8 mouse cellular contexts compared by ENCODE assay signal in the genomic region with DNA sequence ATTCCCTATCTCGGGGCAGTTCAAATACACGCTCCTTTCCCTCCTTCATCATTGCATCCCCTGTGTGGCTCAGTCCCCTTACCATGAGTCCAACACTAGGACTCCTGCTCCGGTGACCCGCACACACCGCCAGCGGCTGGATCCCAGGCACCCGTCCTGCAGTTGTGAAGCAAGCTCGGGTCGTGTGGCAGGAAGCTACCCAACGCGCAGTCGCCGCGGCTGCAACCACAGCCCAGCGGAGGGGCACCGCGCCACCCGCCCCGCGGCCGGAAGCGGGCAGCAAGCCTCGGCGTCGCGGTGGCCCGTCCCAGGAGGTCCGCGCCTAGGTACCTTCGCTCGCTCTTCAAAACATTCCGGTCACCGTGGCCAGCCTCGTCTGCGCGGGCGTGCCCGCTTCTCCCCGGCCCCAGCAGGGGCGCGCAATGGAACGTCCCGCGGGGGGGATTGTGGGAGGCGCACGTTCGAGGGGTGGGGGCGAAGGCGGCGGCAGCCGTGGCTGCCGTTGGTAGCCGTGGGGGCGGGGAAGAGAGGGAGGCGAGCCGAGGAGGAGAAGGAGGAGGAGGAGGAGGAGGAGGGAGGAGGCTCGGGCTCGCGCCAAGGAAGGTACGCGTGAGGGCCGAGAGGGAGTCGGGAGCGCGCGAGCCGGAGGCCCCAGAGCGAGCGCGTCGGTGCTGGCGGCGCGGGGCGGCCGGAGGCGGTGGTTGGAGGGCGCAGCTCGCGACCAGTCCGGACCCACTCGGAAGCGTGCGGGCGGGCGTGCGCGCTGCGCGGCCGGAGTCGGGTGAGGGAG. TPM values are rescaled to one million over a fixed set of nuclear protein-coding genes. Genes with fewer than 3 reads are reported as not detected.
DNase-seq lines count a peak whose midpoint lies in the region; ATAC-seq and TF ChIP-seq lines count a peak whose summit lies in the region.

No protein-coding gene starts in this region.

- peak; percentile 85 to 86 for DNase-seq in B cell, adult 2 months
- peak; percentile 84 to 88 for DNase-seq in heart, adult 9 months (ENCODE audit: low spot score in 2 of 2)
- peak; percentile 89 for DNase-seq in kidney, adult 9 months
- peak; percentile 94 for DNase-seq in midbrain, postnatal 0 days (ENCODE audit: low spot score)
- DNase-seq in spleen, postnatal 10 days (ENCODE audit: low spot score in 2 of 2), result peak; percentile 83 to 93

- no peaks in the 10 kb centered on the region; the same call in 1 of the 2 replicates for H3K4me1 ChIP-seq in bone marrow, adult 2 months (ENCODE audit: control insufficient read depth, insufficient read depth, low read length)
- H3K4me1 ChIP-seq in embryonic facial prominence, embryonic 15.5 days, result peaks cover 23% of the 10 kb centered on the region
- peaks cover 30% of the 10 kb centered on the region for H3K4me1 ChIP-seq in limb, embryonic 15.5 days
- no peaks in the 10 kb centered on the region for H3K4me1 ChIP-seq in midbrain, postnatal 0 days (ENCODE audit: insufficient read depth, low read length)

- peak overlapping the region; percentile 83 for H3K4me3 ChIP-seq in bone marrow, adult 2 months (replicated peaks; ENCODE audit: control insufficient read depth, low read depth, low read length)
- H3K4me3 ChIP-seq in embryonic facial prominence, embryonic 15.5 days (replicated peaks), result peak overlapping the region; percentile 89
- H3K4me3 ChIP-seq in limb, embryonic 15.5 days, result peak overlapping the region; percentile 84
- peak overlapping the region; percentile 71 for H3K4me3 ChIP-seq in midbrain, postnatal 0 days (ENCODE audit: low read depth, low read length)

- ATAC-seq in embryonic facial prominence, embryonic 15.5 days (ENCODE audit: insufficient number of reproducible peaks, low FRiP score, low TSS enrichment, low read depth), result peak; percentile 93
- ATAC-seq in limb, embryonic 15.5 days (ENCODE audit: insufficient number of reproducible peaks, low FRiP score, low TSS enrichment, low read depth), result peak; percentile 91
- ATAC-seq in midbrain, postnatal 0 days (ENCODE audit: low FRiP score), result peak; percentile 93

- H3K4me2 ChIP-seq in embryonic facial prominence, embryonic 15.5 days (replicated peaks), result peak overlapping the region; percentile 57
- peak overlapping the region; percentile 57 for H3K4me2 ChIP-seq in limb, embryonic 15.5 days
- peak overlapping the region; percentile 69 for H3K4me2 ChIP-seq in midbrain, postnatal 0 days (ENCODE audit: low read depth, low read length, poor library complexity, severe bottlenecking)

- TF ChIP-seq CTCF in bone marrow, adult 2 months (IDR thresholded peaks at IDR 0.05; ENCODE audit: control insufficient read depth, insufficient read depth, low read length), result no peak
- TF ChIP-seq CTCF in midbrain, postnatal 0 days (IDR thresholded peaks at IDR 0.05), result peak; percentile 32

- H3K9me3 ChIP-seq in embryonic facial prominence, embryonic 15.5 days (replicated peaks), result no peaks in the 10 kb centered on the region
- H3K9me3 ChIP-seq in limb, embryonic 15.5 days, result no peaks in the 10 kb centered on the region
- no peaks in the 10 kb centered on the region for H3K9me3 ChIP-seq in midbrain, postnatal 0 days (ENCODE audit: low read length)

- no peaks in the 10 kb centered on the region for H3K36me3 ChIP-seq in embryonic facial prominence, embryonic 15.5 days
- H3K36me3 ChIP-seq in limb, embryonic 15.5 days, result no peaks in the 10 kb centered on the region
- H3K36me3 ChIP-seq in midbrain, postnatal 0 days (ENCODE audit: insufficient read depth, low read length), result no peaks in the 10 kb centered on the region

- H3K27ac ChIP-seq in bone marrow, adult 2 months (ENCODE audit: control insufficient read depth, insufficient read depth, low read depth, low read length, poor library complexity), result peak overlapping the region; percentile 96
- H3K27ac ChIP-seq in embryonic facial prominence, embryonic 15.5 days (replicated peaks), result peak overlapping the region; percentile 100
- H3K27ac ChIP-seq in limb, embryonic 15.5 days, result peak overlapping the region; percentile 100
- H3K27ac ChIP-seq in midbrain, postnatal 0 days (ENCODE audit: low read depth, low read length), result peak overlapping the region; percentile 97

- peak; percentile 77; the same call in 1 of the 2 replicates for TF ChIP-seq POLR2A in bone marrow, adult 2 months (IDR thresholded peaks at IDR 0.05; ENCODE audit: borderline replicate concordance, control insufficient read depth, low read depth, low read length)

- under 1% methylated on average over 79 of the region's 92 CpGs for WGBS in bone marrow, adult 2 months
- WGBS in embryonic facial prominence, embryonic 15.5 days, result 1% methylated on average over 74 of the region's 92 CpGs
- under 1% methylated on average over 62 of the region's 92 CpGs for WGBS in limb, embryonic 15.5 days
- under 1% methylated on average over 62 of the region's 92 CpGs for WGBS in midbrain, postnatal 0 days

- H3K27me3 ChIP-seq in embryonic facial prominence, embryonic 15.5 days, result no peaks in the 10 kb centered on the region
- no peaks in the 10 kb centered on the region for H3K27me3 ChIP-seq in limb, embryonic 15.5 days
- H3K27me3 ChIP-seq in midbrain, postnatal 0 days (ENCODE audit: insufficient read depth, low read length), result no peaks in the 10 kb centered on the region

- peak overlapping the region; percentile 96 for H3K9ac ChIP-seq in embryonic facial prominence, embryonic 15.5 days
- peak overlapping the region; percentile 91 for H3K9ac ChIP-seq in limb, embryonic 15.5 days
- peak overlapping the region; percentile 70 for H3K9ac ChIP-seq in midbrain, postnatal 0 days (replicated peaks; ENCODE audit: low read length, poor library complexity, severe bottlenecking)

RNA-seq across cellular contexts. Expression of a gene that starts 0.4 kb away (rescaled TPM):
- polyA plus RNA-seq in bone marrow, adult 2 months (2011; ENCODE audit: insufficient read depth, insufficient read length, low replicate concordance, missing spikeins), result 9.8 and 18.8 TPM in 2 replicates
- 22.0 and 22.6 TPM in 2 replicates for polyA plus RNA-seq in embryonic facial prominence, embryonic 15.5 days (2015; fragmentation: Nextera tagmentation; extraction: Ambion mirVana)
- 19.7 and 21.3 TPM in 2 replicates for polyA plus RNA-seq in limb, embryonic 15.5 days (2015; fragmentation: Nextera tagmentation; extraction: Ambion mirVana)
- total RNA-seq in midbrain, postnatal 0 days (2014; rRNA removed), result 25.0 and 29.7 TPM in 2 replicates
- polyA plus RNA-seq in midbrain, postnatal 0 days (2015; fragmentation: Nextera tagmentation; extraction: Ambion mirVana), result 12.2 and 15.8 TPM in 2 replicates

RNA-seq across cellular contexts. Expression of a gene that starts 1.0 kb away (rescaled TPM):
- 97.2 and 175 TPM in 2 replicates for polyA plus RNA-seq in bone marrow, adult 2 months (2011; ENCODE audit: insufficient read depth, insufficient read length, low replicate concordance, missing spikeins)
- polyA plus RNA-seq in embryonic facial prominence, embryonic 15.5 days (2015; fragmentation: Nextera tagmentation; extraction: Ambion mirVana), result 145 and 155 TPM in 2 replicates
- 142 and 145 TPM in 2 replicates for polyA plus RNA-seq in limb, embryonic 15.5 days (2015; fragmentation: Nextera tagmentation; extraction: Ambion mirVana)
- 53.5 and 62.3 TPM in 2 replicates for total RNA-seq in midbrain, postnatal 0 days (2014; rRNA removed)
- 108 and 111 TPM in 2 replicates for polyA plus RNA-seq in midbrain, postnatal 0 days (2015; fragmentation: Nextera tagmentation; extraction: Ambion mirVana)

RNA-seq across cellular contexts. Expression of a gene that starts 36.2 kb away (rescaled TPM):
- 5.5 and 13.7 TPM in 2 replicates for polyA plus RNA-seq in bone marrow, adult 2 months (2011; ENCODE audit: insufficient read depth, insufficient read length, low replicate concordance, missing spikeins)
- 39.8 and 42.8 TPM in 2 replicates for polyA plus RNA-seq in embryonic facial prominence, embryonic 15.5 days (2015; fragmentation: Nextera tagmentation; extraction: Ambion mirVana)
- 40.6 and 41.3 TPM in 2 replicates for polyA plus RNA-seq in limb, embryonic 15.5 days (2015; fragmentation: Nextera tagmentation; extraction: Ambion mirVana)
- total RNA-seq in midbrain, postnatal 0 days (2014; rRNA removed), result 39.6 and 52.1 TPM in 2 replicates
- polyA plus RNA-seq in midbrain, postnatal 0 days (2015; fragmentation: Nextera tagmentation; extraction: Ambion mirVana), result 46.3 and 50.8 TPM in 2 replicates

Comparison
In these comparisons a context has a peak if more than half of its experiments do, and no peak if none do; other contexts are left out.
1. Peak in every context shown above with its lines: DNase-seq, ATAC-seq, H3K4me3 ChIP-seq and H3K27ac ChIP-seq.